Mouse (Mus musculus): ENCODE data around the gene Ppm1e.

Gene Ppm1e

GRCm38 (mm10) chr11:87247494-87247866, 111.3 kb downstream of the Ppm1e start:
- DNase-seq = no peak

GRCm38 (mm10) chr11:87246724-87247493, 111.9 kb downstream of the Ppm1e start:
- no peak for DNase-seq

- DNase-seq = no peak
Measured at GRCm38 (mm10) chr11:87246107-87246651, 112.6 kb downstream of the Ppm1e start.

GRCm38 (mm10) chr11:87245171-87245840, 113.5 kb downstream of the Ppm1e start:
- DNase-seq = no peak

GRCm38 (mm10) chr11:87241256-87241655, 117.6 kb downstream of the Ppm1e start:
- DNase-seq = no peak

- DNase-seq = no peak
Measured at GRCm38 (mm10) chr11:87240833-87241215, 118.0 kb downstream of the Ppm1e start.

- no peak for DNase-seq
Measured at GRCm38 (mm10) chr11:87240141-87240832, 118.5 kb downstream of the Ppm1e start.

- DNase-seq = no peak
Measured at GRCm38 (mm10) chr11:87238891-87239530, 119.8 kb downstream of the Ppm1e start.

GRCm38 (mm10) chr11:87235486-87235872, 123.3 kb downstream of the Ppm1e start:
- no peak for DNase-seq

- DNase-seq = no peak
Measured at GRCm38 (mm10) chr11:87234743-87235485, 123.9 kb downstream of the Ppm1e start.

- no peak for DNase-seq
Measured at GRCm38 (mm10) chr11:87233377-87233776, 125.4 kb downstream of the Ppm1e start.

- DNase-seq = no peak
Measured at GRCm38 (mm10) chr11:87227056-87227455, 131.8 kb downstream of the Ppm1e start.

GRCm38 (mm10) chr11:87222686-87223085, 136.1 kb downstream of the Ppm1e start:
- peak; percentile 13 for DNase-seq

GRCm38 (mm10) chr11:87212313-87212712, 146.5 kb downstream of the Ppm1e start:
- no peak for DNase-seq
